Mouse (Mus musculus) testis, adult 2 months (tissue): ENCODE measurements around the gene Zfhx3.

Experiments used
- CTCF ChIP-seq: fragments of 200-500 bp; IDR thresholded peaks from 2 replicates; pipeline ENCODE4 v1.5.1; 2012; ENCODE audit warnings: low read depth, mild to moderate bottlenecking, inconsistent platforms, low read length, moderate library complexity; ENCODE audit not compliant: control insufficient read depth, insufficient read depth, insufficient replicate concordance
- POLR2A ChIP-seq: fragments of 200-500 bp; IDR thresholded peaks from 2 replicates; pipeline ENCODE4 v1.6.1; 2012; ENCODE audit warnings: low read depth, mild to moderate bottlenecking, inconsistent platforms, low read length, moderate library complexity; ENCODE audit not compliant: control insufficient read depth

DNA sequence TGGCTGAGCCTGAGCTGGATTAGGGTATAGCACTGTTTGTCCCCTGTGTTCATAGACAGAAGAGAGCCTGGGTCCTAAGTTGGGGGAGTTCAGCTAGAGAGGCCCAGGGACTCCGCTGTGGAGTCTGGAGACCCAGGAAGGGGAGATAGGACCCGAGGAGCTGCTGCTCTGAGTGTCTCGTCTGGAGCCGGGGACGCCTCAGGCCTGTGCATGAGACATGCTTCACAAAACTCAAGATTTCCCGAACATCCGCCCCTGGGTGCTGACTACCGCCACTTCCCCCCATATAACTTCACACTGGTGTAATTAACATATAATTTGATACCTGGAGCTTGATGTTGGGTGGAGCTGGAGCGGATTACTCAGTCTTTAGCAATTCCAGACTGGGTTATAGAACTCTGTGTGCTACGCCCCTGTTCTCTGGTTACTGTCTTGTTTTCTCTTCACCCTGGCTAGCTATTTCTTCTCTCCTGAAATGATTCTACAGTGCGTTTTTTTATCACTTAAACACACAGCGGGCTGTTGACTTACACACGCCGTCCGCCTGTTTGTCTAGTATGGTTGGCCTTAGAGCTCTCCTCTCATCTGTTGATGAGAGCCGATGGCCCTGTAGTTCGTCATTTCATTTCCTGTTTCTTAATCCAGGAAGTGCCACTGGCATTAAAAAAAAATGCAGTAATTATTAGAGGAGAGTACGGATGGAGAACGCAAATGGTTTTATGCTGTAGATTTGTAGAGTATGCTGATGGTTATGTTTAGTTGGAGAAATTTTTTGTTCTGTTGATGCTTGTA lies 822.2 kb downstream of the Zfhx3 start:
- TF ChIP-seq POLR2A (no peak), CTCF (no peak)
